Mouse (Mus musculus) intestine, postnatal 0 days (tissue): ENCODE results near the gene Ubxn6. TPM values are rescaled to one million over a fixed set of nuclear protein-coding genes. Genes with fewer than 3 reads are reported as not detected.

ENCODE experiments used
- ATAC-seq: fragments of 200-750 bp; cut with Nextera tagmentation; 2 replicates; pipeline ENCODE4 v1.8.0; 2017; ENCODE audit warnings: mild to moderate bottlenecking, moderate TSS enrichment, moderate library complexity
- H3K27ac ChIP-seq: fragments of 300-500 bp; sonication (generic); 2 replicates; pipeline ENCODE4 v1.5.1; 2014; ENCODE audit warnings: mild to moderate bottlenecking, low read depth, low read length, moderate library complexity
- H3K27me3 ChIP-seq: fragments of 300-500 bp; sonication (generic); replicated peaks from 2 replicates; pipeline ENCODE4 v1.6.1; 2014; ENCODE audit warnings: low read length, mixed read lengths; ENCODE audit not compliant: control insufficient read depth, insufficient read depth
- H3K36me3 ChIP-seq: fragments of 300-500 bp; sonication (generic); 2 replicates; pipeline ENCODE4 v1.6.1; 2014; ENCODE audit warnings: mild to moderate bottlenecking, moderate library complexity; ENCODE audit not compliant: control insufficient read depth, insufficient read depth
- H3K4me1 ChIP-seq: fragments of 300-500 bp; sonication (generic); replicated peaks from 2 replicates; pipeline ENCODE4 v1.6.1; 2014; ENCODE audit warnings: antibody characterized with exemption, low read length, mixed read lengths; ENCODE audit not compliant: control insufficient read depth, insufficient read depth
- H3K4me2 ChIP-seq: fragments of 300-500 bp; sonication (generic); replicated peaks from 2 replicates; pipeline ENCODE4 v1.6.1; 2014; ENCODE audit warnings: low read depth, mild to moderate bottlenecking, moderate library complexity
- H3K4me3 ChIP-seq: fragments of 300-500 bp; sonication (generic); 2 replicates; pipeline ENCODE4 v1.5.1; 2014; ENCODE audit warnings: low read depth, low read length
- H3K9ac ChIP-seq: fragments of 300-500 bp; sonication (generic); 2 replicates; pipeline ENCODE4 v1.6.1; 2014; ENCODE audit warnings: mild to moderate bottlenecking, low read depth, low read length
- H3K9me3 ChIP-seq: fragments of 300-500 bp; sonication (generic); 2 replicates; pipeline ENCODE4 v1.6.1; 2016; ENCODE audit warnings: mixed run types; ENCODE audit not compliant: control insufficient read depth
- CTCF ChIP-seq: sonication (generic); IDR thresholded peaks from 2 replicates; pipeline ENCODE4 v1.5.1; 2016; ENCODE audit warnings: low read depth, mild to moderate bottlenecking, control low read depth, antibody characterized with exemption, moderate library complexity
- WGBS: fragments of 180-500 bp; shearing (Covaris S2); extraction: QIAGEN DNeasy Blood & Tissue Kit; methylation state at CpG from one replicate; pipeline ENCODE4 v1.1.7; 2014; 5-methylcytosine and 5-hydroxymethylcytosine counted together
- polyA plus RNA-seq: library from polyadenylated mRNA; unstranded; fragments of >200 nt; fragmentation: Nextera tagmentation; extraction: Ambion mirVana; gene quantifications from 2 replicates; pipeline ENCODE4 v1.2.1, GENCODE M21; 2015

The Ubxn6 gene
- polyA plus RNA-seq, 1 experiment from 2014 or later, result 42.5 TPM

- peak overlapping the region; percentile 70 for H3K4me2 ChIP-seq
- H3K9ac ChIP-seq, result peak overlapping the region; percentile 90; the same call in 1 of the 2 replicates
- 58% methylated on average over 4 of the region's 4 CpGs for WGBS
- H3K27ac ChIP-seq, result no peak overlapping the region
- no peak for ATAC-seq
- no peaks in the 10 kb centered on the region for H3K9me3 ChIP-seq
- H3K4me3 ChIP-seq, result peak overlapping the region; percentile 80
- peaks cover 10% of the 10 kb centered on the region for H3K4me1 ChIP-seq
- no peak for TF ChIP-seq CTCF
- peaks cover 8% of the 10 kb centered on the region; the same call in 1 of the 2 replicates for H3K36me3 ChIP-seq
- no peaks in the 10 kb centered on the region for H3K27me3 ChIP-seq
Measured at GRCm38 (mm10) chr17:56035216-56035615, 39.6 kb downstream of the Ubxn6 start.

DNA sequence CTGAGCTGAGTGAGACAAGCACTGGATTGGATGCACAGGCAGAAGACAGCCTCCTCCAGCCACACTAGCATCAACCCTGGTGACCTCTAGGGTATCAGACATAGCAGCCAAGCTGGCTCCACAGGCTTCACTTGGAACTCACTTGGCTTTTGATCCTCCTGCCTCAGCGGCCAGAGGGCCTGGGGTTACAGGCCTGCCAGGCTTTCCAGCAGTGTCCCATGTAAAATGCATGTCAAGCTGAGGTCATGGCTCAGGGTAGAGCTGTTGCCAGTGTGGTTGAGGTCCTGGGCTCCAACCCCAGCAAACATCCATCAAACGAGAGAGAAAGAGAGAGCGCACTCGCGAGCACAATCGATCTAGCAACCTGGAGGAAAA lies 40.1 kb downstream of the Ubxn6 start:
- H3K4me1 ChIP-seq, result peaks cover 10% of the 10 kb centered on the region
- no peak for ATAC-seq

DNA sequence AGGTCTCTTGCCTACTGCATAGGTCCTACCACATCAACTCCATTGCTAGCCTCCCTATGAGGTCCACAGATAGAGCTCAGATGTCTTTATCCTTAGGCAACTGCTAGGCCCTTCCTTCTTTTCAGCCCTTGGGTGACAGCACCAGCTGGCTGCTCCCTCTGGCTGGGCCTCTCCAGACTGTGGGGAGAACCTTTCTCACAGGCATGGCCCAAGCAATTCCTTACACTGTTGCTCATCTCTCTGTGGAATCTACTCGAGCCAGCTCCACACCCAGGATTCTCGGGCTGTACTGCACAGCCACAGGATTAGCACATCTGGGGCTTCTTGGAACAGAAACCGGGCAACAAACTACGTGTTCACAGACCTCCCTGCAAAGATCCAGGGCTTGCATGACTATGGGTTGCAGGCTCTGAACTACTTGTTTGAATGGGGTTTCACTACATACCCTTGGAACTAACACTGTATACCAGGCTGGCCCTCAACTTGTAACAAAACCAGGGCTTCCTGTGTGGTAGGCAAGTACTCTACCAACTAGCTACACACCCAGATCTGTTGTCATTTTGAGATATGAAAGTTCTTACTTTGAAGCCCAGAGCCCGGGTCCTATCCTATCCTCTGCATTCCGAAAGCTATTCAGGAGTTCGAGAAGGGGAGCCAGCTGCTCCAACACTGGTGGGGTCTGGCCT lies 40.6 kb downstream of the Ubxn6 start:
- no peak for ATAC-seq
- H3K9ac ChIP-seq, result no peak overlapping the region
- no peak overlapping the region for H3K4me3 ChIP-seq
- peaks cover 9% of the 10 kb centered on the region; the same call in 1 of the 2 replicates for H3K36me3 ChIP-seq
- no peaks in the 10 kb centered on the region for H3K27me3 ChIP-seq
- 74% methylated on average over 7 of the region's 7 CpGs for WGBS
- H3K9me3 ChIP-seq, result no peaks in the 10 kb centered on the region
- H3K27ac ChIP-seq, result peak overlapping the region; percentile 87; the same call in 1 of the 2 replicates
- TF ChIP-seq CTCF, result no peak
- peak overlapping the region; percentile 70 for H3K4me2 ChIP-seq
- H3K4me1 ChIP-seq, result peaks cover 10% of the 10 kb centered on the region

More for the DNA sequence above, 40.1 kb downstream of the Ubxn6 start:
- Histone ChIP-seq H3K4me2 (peak overlapping the region; percentile 70), H3K9ac (0 out of 2 replicates have a peak overlapping the region, but pooled peaks have one; percentile 23), H3K4me3 (no peak overlapping the region), H3K36me3 (peaks cover 9% of the 10 kb centered on the region; the same call in 1 of the 2 replicates), H3K9me3 (no peaks in the 10 kb centered on the region), H3K27me3 (no peaks in the 10 kb centered on the region), H3K27ac (peak overlapping the region; percentile 87)
- 84% methylated on average over 6 of the region's 6 CpGs for WGBS
- no peak for TF ChIP-seq CTCF

DNA sequence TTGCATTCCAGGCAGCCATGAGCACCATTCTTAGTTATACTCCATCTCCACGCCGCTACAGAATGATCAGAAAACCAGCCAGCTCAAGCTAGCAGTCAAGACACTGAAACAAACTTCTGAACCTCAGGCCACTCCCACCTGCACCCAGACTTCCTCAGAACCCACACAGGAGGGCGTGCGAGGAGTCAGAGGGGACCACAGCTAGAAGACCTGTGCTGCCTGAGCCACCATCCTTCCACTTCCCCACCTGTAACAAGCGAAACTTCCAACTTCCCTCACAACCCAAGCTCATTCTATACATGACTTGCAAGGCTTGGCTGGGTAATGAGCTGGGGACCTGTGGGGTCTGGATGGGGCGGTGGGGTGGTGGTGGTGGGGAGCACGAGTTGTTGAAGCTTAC lies 42.0 kb downstream of the Ubxn6 start:
- H3K27ac ChIP-seq, result peak overlapping the region; percentile 87
- peak overlapping the region; percentile 35; the same call in 1 of the 2 replicates for H3K4me2 ChIP-seq
- no peaks in the 10 kb centered on the region for H3K9me3 ChIP-seq
- 62% methylated on average over 7 of the region's 7 CpGs for WGBS
- H3K9ac ChIP-seq, result no peak overlapping the region
- no peak for TF ChIP-seq CTCF
- H3K4me1 ChIP-seq, result peaks cover 10% of the 10 kb centered on the region
- no peak for ATAC-seq
- H3K36me3 ChIP-seq, result peaks cover 15% of the 10 kb centered on the region; the same call in 1 of the 2 replicates
- H3K4me3 ChIP-seq, result no peak overlapping the region
- H3K27me3 ChIP-seq, result no peaks in the 10 kb centered on the region

- TF ChIP-seq CTCF, result no peak
- peaks cover 15% of the 10 kb centered on the region; the same call in 1 of the 2 replicates for H3K36me3 ChIP-seq
- peak overlapping the region; percentile 87 for H3K27ac ChIP-seq
- H3K4me3 ChIP-seq, result no peak overlapping the region
- peaks cover 8% of the 10 kb centered on the region for H3K4me1 ChIP-seq
- peak; percentile 75 for ATAC-seq
- no peak overlapping the region for H3K9ac ChIP-seq
- no peaks in the 10 kb centered on the region for H3K9me3 ChIP-seq
- 56% methylated on average over 6 of the region's 6 CpGs for WGBS
- H3K4me2 ChIP-seq, result peak overlapping the region; percentile 35
- no peaks in the 10 kb centered on the region for H3K27me3 ChIP-seq
Measured at GRCm38 (mm10) chr17:56032127-56032733, 42.6 kb downstream of the Ubxn6 start.

DNA sequence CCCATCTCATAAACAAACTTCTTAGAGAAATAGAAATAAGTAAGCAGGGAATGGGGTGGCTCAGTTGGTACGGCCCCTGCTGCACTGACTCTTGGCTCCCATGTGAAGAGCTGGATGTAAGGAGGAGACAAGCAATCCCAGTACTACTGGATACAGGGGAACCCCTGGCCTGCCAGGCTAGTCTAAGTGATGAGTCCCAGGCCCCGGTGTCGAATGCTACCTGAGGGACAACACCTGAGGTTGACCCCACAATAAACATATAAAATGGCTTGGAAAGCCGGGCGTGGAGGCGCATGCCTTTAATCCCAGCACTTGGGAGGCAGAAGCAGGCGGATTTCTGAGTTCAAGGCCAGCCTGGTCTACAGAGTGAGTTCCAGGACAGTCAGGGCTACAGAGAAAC lies 43.4 kb downstream of the Ubxn6 start:
- WGBS, result 74% methylated on average over 7 of the region's 7 CpGs
- no peak overlapping the region for H3K4me2 ChIP-seq
- peaks cover 5% of the 10 kb centered on the region for H3K4me1 ChIP-seq
- no peaks in the 10 kb centered on the region for H3K9me3 ChIP-seq
- no peak for ATAC-seq
- TF ChIP-seq CTCF, result no peak
- peaks cover 15% of the 10 kb centered on the region; the same call in 1 of the 2 replicates for H3K36me3 ChIP-seq
- no peak overlapping the region for H3K4me3 ChIP-seq
- no peaks in the 10 kb centered on the region for H3K27me3 ChIP-seq
- peak overlapping the region; percentile 87; the same call in 1 of the 2 replicates for H3K27ac ChIP-seq
- H3K9ac ChIP-seq, result no peak overlapping the region
